Mouse (Mus musculus) layer of hippocampus, adult 9-10 months (tissue): ENCODE data around the gene Hps3.
"Not testable (repeated sequence)": the region's sequence is repeated elsewhere in the genome, so short reads cannot be mapped to it uniquely, and the experiment has no call there.

ENCODE experiments used
- DNase-seq: peaks from one replicate; pipeline ENCODE4 v3.0.0; 2022; ENCODE audit warnings: low spot score

Hps3 gene

DNA sequence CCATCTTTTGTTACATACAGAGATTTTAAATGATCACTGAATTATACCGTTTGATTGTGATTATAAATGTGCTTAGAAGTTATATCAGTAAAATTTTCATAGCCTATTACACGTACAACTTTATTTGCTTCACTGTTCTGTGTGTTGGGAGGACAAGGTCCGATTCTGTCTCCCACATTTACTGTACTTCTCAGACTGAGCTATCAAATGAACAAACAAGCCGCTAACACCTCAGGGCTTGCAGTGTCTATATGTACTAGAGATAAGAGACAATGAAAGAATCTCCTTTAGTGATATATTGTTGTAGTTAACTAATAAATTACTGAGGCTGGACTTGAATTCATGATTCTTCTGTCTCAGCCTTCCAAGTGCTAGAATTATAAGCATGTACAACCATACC, 27.8 kb downstream of the Hps3 start:
- DNase-seq: no peak

DNA sequence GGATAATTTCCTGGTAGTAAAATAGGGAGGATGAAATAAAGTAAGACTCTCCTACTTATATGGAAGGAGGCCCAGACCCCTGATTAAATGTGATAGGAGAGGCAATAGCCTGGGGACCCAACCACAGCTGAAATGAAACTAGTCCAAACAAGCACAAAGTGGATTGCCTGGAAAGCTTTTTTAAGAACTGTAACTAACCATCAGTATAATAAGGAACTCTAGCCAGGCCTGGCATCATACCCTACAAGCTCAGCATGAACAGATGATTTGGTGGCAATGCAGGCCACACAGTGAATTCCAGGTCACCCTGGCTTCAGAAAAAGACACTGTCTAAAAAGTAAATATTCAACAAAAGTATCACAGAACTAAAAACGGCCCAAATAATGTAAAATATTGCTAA, 29.5 kb downstream of the Hps3 start:
- no peak for DNase-seq

DNA sequence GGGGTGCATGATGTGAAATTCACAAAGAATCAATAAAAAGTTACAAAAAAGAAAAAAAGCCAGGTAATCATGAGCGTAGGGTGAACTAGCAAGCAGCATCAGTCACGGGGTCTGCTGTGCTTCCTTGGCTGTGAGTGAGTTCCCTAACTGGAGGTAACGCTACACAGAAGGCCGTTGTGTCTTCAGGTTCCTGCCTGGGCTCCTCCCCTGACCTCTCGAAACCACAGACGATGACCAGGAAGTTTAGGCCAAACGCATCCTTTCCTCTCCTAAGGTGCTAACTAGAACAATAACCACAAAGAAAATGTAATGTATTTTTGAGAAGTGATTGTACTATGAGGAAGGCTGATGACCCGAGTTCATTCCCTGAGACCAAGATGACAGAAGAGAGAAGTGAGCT, 30.7 kb downstream of the Hps3 start:
- DNase-seq: no peak

DNA sequence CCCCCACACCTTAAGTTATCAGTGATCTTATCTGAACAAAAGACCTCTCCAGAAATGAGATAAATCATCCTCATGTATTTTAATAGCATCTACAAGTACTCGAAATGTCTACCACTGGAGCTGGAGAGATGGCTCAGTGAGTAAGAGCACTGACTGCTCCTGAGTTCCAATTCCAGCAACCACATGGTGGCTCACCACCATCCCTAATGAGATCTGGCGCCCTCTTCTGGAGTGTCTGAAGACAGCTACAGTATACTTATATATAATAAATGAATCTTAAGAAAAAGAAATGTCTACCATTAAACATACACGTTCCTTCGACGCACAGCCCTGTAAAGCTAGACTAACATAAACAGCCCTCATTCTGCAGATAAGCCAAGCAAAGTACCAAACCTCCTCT, 32.3 kb downstream of the Hps3 start:
- no peak for DNase-seq

GRCm38 (mm10) chr3:20000806-20001205, 34.3 kb downstream of the Hps3 start:
- no peak for DNase-seq

GRCm38 (mm10) chr3:19999551-19999950, 35.6 kb downstream of the Hps3 start:
- no peak for DNase-seq

DNA sequence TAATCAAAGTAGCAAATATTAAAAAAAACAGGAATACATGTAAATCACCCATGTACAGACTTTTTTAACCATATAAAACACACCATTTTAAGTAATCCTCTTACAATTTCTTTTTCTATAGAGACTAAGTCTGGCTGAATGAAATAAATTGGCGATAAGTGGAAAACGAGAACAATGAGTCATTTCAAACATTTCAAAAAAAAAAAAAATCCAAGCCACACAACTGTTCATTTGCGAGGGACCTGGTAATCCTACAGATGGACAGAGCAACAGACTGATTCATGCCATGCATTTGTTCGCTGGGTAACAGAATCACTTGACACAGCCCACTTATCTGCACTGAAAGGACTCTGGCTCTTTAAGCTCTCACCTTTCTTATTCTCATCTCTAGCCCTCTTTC, 42.7 kb downstream of the Hps3 start:
- DNase-seq: no peak

DNA sequence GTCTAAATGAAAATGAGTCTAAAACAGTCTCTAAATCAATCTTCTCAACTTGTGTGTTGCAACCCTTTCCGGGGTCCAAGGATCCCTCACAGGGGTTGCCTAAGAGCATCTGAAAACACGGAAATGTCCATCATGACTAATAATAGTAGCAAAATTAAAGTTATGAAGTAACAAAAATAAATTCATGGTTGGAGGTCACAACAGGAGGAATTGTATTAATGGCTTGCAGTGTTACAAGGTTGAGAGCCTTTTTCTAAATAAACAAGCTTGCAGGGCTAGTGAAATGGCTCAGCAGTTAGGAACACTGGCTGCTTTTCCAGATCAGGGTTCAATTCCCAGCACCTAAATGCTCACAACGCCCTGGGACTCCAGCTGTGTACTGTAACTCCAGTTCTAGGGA, 45.1 kb downstream of the Hps3 start:
- DNase-seq: no peak

DNA sequence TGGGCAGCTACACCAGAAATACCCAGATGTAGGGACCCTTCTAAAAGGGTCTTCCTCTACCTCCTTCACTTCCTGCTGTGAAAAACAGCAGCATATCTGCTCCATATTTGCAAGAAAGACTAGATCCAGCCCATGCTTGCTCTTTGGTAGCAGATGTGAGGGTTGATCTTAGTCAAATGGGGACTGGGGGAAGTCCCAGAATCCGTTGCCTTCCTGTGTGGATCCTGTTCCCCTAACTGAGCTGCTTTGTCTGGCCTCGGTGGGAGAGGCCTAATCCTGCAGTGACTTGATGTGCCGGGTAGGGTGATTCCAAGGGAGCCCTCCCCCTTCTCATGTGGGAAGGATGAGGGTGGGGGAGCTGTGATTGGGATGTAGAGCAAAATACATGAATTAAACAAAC, 49.0 kb downstream of the Hps3 start:
- DNase-seq: no peak

DNA sequence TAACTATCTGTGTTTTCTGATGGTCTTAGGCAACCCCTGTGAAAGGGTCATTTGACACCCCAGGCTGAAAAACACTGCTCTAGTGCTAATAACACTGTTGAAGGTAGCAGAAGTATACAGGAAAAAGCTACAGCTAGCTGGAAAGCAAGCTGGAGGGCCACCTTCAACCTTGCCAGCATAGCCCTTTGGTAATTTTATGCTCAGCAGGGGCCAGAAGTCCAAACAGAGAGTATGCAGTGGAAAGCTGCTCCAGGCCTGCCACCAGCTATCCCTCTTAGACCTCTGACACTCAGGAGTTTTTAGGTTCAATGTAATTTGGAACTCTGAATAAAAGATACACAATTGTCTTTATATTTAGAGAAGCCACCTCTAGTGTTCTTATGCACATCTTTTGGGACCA, 52.3 kb downstream of the Hps3 start:
- DNase-seq: no peak

- no peak for DNase-seq
Observed at GRCm38 (mm10) chr3:19981156-19981555, 54.0 kb downstream of the Hps3 start.

DNA sequence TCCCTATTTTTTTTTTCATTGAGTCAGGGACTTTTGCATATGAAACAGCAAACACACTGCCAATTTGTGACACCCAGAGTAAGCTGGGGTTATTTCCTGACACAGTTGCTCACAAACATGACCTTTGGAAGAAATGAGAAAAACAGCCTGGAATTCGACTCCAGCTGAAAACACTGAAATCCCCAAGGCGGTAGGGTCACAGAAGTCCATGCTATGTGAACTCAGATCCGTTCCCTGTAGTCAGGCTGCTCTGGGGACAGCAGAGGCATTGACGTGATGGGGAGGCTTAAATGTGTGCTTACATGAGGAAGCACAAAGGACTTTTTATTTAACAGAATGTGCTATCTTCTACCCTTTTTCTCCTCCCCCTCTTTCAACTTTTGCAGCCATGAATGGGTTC, 56.6 kb downstream of the Hps3 start:
- no peak for DNase-seq

- DNase-seq: no peak
Observed at GRCm38 (mm10) chr3:19966072-19966471, 69.0 kb downstream of the Hps3 start.

DNA sequence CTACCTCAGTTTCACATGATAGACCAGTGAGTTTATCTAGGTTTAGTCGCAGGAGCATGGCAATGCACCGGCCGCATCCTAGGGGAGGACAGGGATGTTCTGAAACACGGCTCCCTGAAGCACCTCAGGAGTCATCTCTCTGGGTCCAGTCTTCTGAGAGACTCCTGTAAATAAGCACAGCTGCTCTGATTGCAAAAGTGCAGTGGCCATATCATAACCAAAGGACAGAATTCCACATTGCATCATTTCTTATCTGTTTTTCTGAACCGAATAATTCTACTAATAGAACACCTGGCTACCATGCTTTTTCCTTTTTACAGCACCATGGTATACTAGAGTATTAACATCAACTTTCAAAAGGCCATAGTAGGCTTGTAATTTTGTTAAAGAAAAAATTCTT, 69.9 kb downstream of the Hps3 start:
- DNase-seq: no peak

DNA sequence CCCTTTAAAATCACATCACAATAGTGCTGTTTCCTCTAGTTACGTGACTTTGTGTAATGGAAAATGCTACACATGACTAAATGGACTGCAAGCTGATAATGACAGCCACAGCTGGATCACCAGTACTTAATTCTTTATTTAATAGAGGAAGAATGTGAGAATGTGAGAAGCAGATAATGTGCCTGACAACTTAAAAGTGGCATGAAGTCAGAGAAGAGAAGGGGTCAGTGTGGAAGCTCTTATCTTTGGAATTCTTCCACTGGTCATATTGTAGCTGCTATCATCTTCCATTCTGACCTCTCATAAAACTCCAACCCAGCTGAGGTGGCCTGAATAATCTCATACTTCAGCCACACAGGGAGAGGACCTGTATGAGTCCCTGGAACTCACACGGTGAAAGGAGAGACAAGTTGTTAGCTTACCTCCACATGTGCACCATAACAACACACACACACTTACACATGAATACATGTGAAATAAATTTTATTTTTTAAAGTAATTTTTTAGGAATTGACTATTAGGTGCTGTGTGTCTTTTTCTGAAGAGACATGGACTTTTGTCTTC, 70.4 kb downstream of the Hps3 start:
- DNase-seq: no peak

- DNase-seq: no peak
Observed at GRCm38 (mm10) chr3:19962769-19963513, 72.2 kb downstream of the Hps3 start.

- DNase-seq: no peak
Observed at GRCm38 (mm10) chr3:19961341-19961740, 73.8 kb downstream of the Hps3 start.

- no peak for DNase-seq
Observed at GRCm38 (mm10) chr3:19960570-19961114, 74.5 kb downstream of the Hps3 start.

GRCm38 (mm10) chr3:19958983-19959382, 76.1 kb downstream of the Hps3 start:
- no peak for DNase-seq

GRCm38 (mm10) chr3:19958031-19958430, 77.1 kb downstream of the Hps3 start:
- no peak for DNase-seq

DNA sequence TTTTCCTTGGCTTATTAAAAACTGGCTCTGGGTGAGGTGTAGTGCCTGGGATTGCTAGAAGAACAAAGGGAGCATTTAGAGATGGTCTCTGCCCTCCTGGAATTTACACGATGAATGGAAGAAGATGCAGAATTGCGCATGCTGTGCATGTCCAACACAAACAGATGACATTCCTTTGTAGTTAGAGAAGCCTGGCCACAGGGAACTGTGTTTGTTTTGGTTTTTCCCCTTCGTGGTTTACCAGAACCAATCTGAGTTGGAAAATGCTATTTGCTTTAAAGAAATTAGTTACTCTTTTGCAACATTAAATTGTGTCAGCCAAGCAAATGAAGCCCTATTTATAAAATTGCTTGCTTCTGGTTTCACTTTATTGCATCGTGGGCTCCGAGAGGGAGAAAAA, 78.2 kb downstream of the Hps3 start, which contains the start of gene Cp:
Cp (plus strand) TSS at position 170 of the 400 bp plus-strand sequence.
- DNase-seq: no peak

DNA sequence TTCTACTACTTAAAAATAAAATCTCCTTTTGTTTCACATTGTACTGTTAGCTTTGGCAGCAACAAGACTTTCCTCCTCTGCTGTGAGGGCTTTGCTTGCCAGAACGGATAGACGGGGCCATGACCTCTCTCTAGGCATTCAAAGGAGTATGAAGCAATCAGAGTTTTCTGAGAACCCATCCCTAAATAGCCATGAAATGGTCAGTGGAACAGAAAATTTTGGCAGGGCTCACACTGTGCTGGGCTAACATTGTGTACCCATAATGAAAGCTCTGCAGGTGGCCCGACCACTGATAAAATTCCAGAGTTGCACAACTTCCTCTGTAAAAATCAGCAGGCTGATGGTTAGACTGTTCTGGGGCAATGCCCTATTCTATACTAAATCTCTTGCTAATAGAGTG, 81.2 kb downstream of the Hps3 start:
- no peak for DNase-seq

GRCm38 (mm10) chr3:19953425-19953824, 81.7 kb downstream of the Hps3 start:
- no peak for DNase-seq

DNA sequence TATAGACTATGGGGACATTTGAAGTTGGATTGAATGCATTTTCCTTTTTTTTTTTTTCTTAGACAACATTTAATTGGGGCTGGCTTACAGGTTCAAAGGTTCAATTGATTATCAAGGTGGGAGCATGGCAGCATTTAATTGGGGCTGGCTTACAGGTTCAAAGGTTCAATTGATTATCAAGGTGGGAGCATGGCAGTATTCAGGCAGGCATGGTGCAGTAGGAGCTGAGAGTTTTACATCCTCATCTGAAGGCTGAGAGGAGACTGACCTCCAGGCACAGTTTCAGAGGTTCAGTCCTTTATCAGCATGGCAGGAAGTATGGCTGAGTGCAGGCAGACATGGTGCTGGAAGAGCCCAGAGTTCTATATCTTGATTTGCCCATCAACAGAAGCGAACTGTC, 85.7 kb downstream of the Hps3 start:
- DNase-seq: not testable (repeated sequence)
